Mouse (Mus musculus) testis, adult 2 months (tissue): ENCODE data around the gene Umad1. TPM values are rescaled to one million over a fixed set of nuclear protein-coding genes. Genes with fewer than 3 reads are reported as not detected.

ENCODE experiments used
- H3K27ac ChIP-seq: fragments of 200-500 bp; 2 replicates; pipeline ENCODE4 v1.5.1; 2012; ENCODE audit warnings: low read depth, low read length; ENCODE audit not compliant: control insufficient read depth, insufficient read depth
- H3K27me3 ChIP-seq: fragments of 200-500 bp; 2 replicates; pipeline ENCODE4 v1.6.1; 2012; ENCODE audit warnings: mild to moderate bottlenecking, low read length, moderate library complexity; ENCODE audit not compliant: control insufficient read depth, insufficient read depth
- H3K36me3 ChIP-seq: fragments of 200-500 bp; 2 replicates; pipeline ENCODE4 v1.6.1; 2012; ENCODE audit warnings: mild to moderate bottlenecking, low read length; ENCODE audit not compliant: control insufficient read depth, insufficient read depth
- H3K4me1 ChIP-seq: fragments of 200-500 bp; 2 replicates; pipeline ENCODE4 v1.6.1; 2012; ENCODE audit warnings: low read length; ENCODE audit not compliant: control insufficient read depth, insufficient read depth
- H3K4me3 ChIP-seq: fragments of 200-500 bp; 2 replicates; pipeline ENCODE4 v1.5.1; 2012; ENCODE audit warnings: low read depth, mild to moderate bottlenecking, low read length, moderate library complexity, mixed read lengths; ENCODE audit not compliant: control insufficient read depth
- CTCF ChIP-seq: fragments of 200-500 bp; IDR thresholded peaks from 2 replicates; pipeline ENCODE4 v1.5.1; 2012; ENCODE audit warnings: low read depth, mild to moderate bottlenecking, inconsistent platforms, low read length, moderate library complexity; ENCODE audit not compliant: control insufficient read depth, insufficient read depth, insufficient replicate concordance
- POLR2A ChIP-seq: fragments of 200-500 bp; IDR thresholded peaks from 2 replicates; pipeline ENCODE4 v1.6.1; 2012; ENCODE audit warnings: low read depth, mild to moderate bottlenecking, inconsistent platforms, low read length, moderate library complexity; ENCODE audit not compliant: control insufficient read depth
- polyA plus RNA-seq: library from polyadenylated mRNA; depleted of rRNA; stranded (reverse); fragments of >200 nt; gene quantifications from 2 replicates; pipeline ENCODE4 v1.2.3, GENCODE M21; 2012

Umad1 gene
- polyA plus RNA-seq, 1 experiment = 7.0 TPM

- Histone ChIP-seq H3K4me1 (no peaks in the 10 kb centered on the region), H3K27me3 (no peaks in the 10 kb centered on the region), H3K27ac (no peak overlapping the region), H3K4me3 (no peak overlapping the region), H3K36me3 (no peaks in the 10 kb centered on the region)
- TF ChIP-seq CTCF (no peak), POLR2A (no peak)
Observed at GRCm38 (mm10) chr6:8420187-8420503, 161.1 kb downstream of the Umad1 start.

- no peaks in the 10 kb centered on the region for H3K27me3 ChIP-seq
- H3K4me1 ChIP-seq = no peaks in the 10 kb centered on the region
- H3K36me3 ChIP-seq = no peaks in the 10 kb centered on the region
- H3K4me3 ChIP-seq = no peak overlapping the region
- no peak for TF ChIP-seq CTCF
- no peak for TF ChIP-seq POLR2A
- no peak overlapping the region for H3K27ac ChIP-seq
Observed at GRCm38 (mm10) chr6:8421421-8421820, 162.3 kb downstream of the Umad1 start.

GRCm38 (mm10) chr6:8421959-8422581 lies 163.0 kb downstream of the Umad1 start:
- H3K4me1 ChIP-seq = no peaks in the 10 kb centered on the region
- H3K27me3 ChIP-seq = no peaks in the 10 kb centered on the region
- TF ChIP-seq CTCF = no peak
- no peak for TF ChIP-seq POLR2A
- H3K27ac ChIP-seq = no peak overlapping the region
- no peak overlapping the region for H3K4me3 ChIP-seq
- H3K36me3 ChIP-seq = no peaks in the 10 kb centered on the region

GRCm38 (mm10) chr6:8423142-8423541 lies 164.1 kb downstream of the Umad1 start:
- H3K27me3 ChIP-seq = no peaks in the 10 kb centered on the region
- H3K27ac ChIP-seq = no peak overlapping the region
- no peaks in the 10 kb centered on the region for H3K4me1 ChIP-seq
- H3K36me3 ChIP-seq = no peaks in the 10 kb centered on the region
- H3K4me3 ChIP-seq = no peak overlapping the region
- TF ChIP-seq POLR2A (no peak), CTCF (no peak)

- Histone ChIP-seq H3K27me3 (no peaks in the 10 kb centered on the region), H3K27ac (no peak overlapping the region), H3K4me3 (no peak overlapping the region), H3K36me3 (no peaks in the 10 kb centered on the region), H3K4me1 (no peaks in the 10 kb centered on the region)
- TF ChIP-seq CTCF (no peak), POLR2A (no peak)
Observed at GRCm38 (mm10) chr6:8427692-8428091, 168.6 kb downstream of the Umad1 start.

- no peaks in the 10 kb centered on the region for H3K27me3 ChIP-seq
- no peak overlapping the region for H3K4me3 ChIP-seq
- TF ChIP-seq CTCF (no peak), POLR2A (no peak)
- H3K27ac ChIP-seq = no peak overlapping the region
- H3K36me3 ChIP-seq = no peaks in the 10 kb centered on the region
- H3K4me1 ChIP-seq = no peaks in the 10 kb centered on the region
Observed at GRCm38 (mm10) chr6:8430610-8431234, 171.6 kb downstream of the Umad1 start.

GRCm38 (mm10) chr6:8433179-8433578 lies 174.1 kb downstream of the Umad1 start:
- H3K27ac ChIP-seq = no peak overlapping the region
- no peaks in the 10 kb centered on the region for H3K27me3 ChIP-seq
- H3K36me3 ChIP-seq = no peaks in the 10 kb centered on the region
- TF ChIP-seq POLR2A (no peak), CTCF (no peak)
- H3K4me3 ChIP-seq = no peak overlapping the region
- H3K4me1 ChIP-seq = no peaks in the 10 kb centered on the region
